10 mouse cellular contexts compared by ENCODE assay signal in genomic region chr10:80697812-80698211, GRCm38 (mm10). TPM values are rescaled to one million over a fixed set of nuclear protein-coding genes. Genes with fewer than 3 reads are reported as not detected.
DNase-seq lines count a peak whose midpoint lies in the region; ATAC-seq and TF ChIP-seq lines count a peak whose summit lies in the region.
"Had no signal": no experiment of that assay in that cellular context is flagged by ENCODE, and none has a peak within 500 bp of the region (broad histone marks: within the 10 kb centered on the region; RNA-seq: fewer than 3 reads in every experiment).

No protein-coding gene starts in this region.

- peak; percentile 97 for TF ChIP-seq EP300 in liver, embryonic 14.5 days (IDR thresholded peaks at IDR 0.05; ENCODE audit: low read depth)

- no peak for TF ChIP-seq POLR2A in brain, embryonic 14.5 days (IDR thresholded peaks at IDR 0.05; ENCODE audit: borderline replicate concordance, extremely low read depth, insufficient read depth, insufficient read length, poor library complexity, severe bottlenecking)

- no peak overlapping the region for H3K4me2 ChIP-seq in hindbrain, postnatal 0 days (ENCODE audit: low read depth, low read length)
- H3K4me2 ChIP-seq in liver, embryonic 14.5 days (ENCODE audit: low read depth) = peak overlapping the region; percentile 74
- H3K4me2 ChIP-seq: hindbrain, embryonic 12.5 days; limb, embryonic 15.5 days; midbrain, embryonic 12.5 days had no signal

- H3K36me3 ChIP-seq in hindbrain, embryonic 10.5 days = peaks cover 41% of the 10 kb centered on the region
- H3K36me3 ChIP-seq in hindbrain, postnatal 0 days (ENCODE audit: insufficient read depth, low read length) = peaks cover 6% of the 10 kb centered on the region; the same call in 1 of the 2 replicates
- no peaks in the 10 kb centered on the region for H3K36me3 ChIP-seq in liver, embryonic 14.5 days (replicated peaks; ENCODE audit: control insufficient read depth, insufficient read depth, low read depth)

- no peak for TF ChIP-seq CTCF in hindbrain, postnatal 0 days (IDR thresholded peaks at IDR 0.05; ENCODE audit: low read depth)
- TF ChIP-seq CTCF in brain, embryonic 14.5 days (IDR thresholded peaks at IDR 0.05; ENCODE audit: borderline replicate concordance, extremely low read depth, insufficient read depth, insufficient read length) = no peak
- TF ChIP-seq CTCF in liver, embryonic 14.5 days (IDR thresholded peaks at IDR 0.05; ENCODE audit: low read depth) = no peak

- no peaks in the 10 kb centered on the region for H3K9me3 ChIP-seq in hindbrain, embryonic 10.5 days
- H3K9me3 ChIP-seq in hindbrain, postnatal 0 days (ENCODE audit: low read length) = no peaks in the 10 kb centered on the region
- no peaks in the 10 kb centered on the region for H3K9me3 ChIP-seq in liver, embryonic 14.5 days (ENCODE audit: control insufficient read depth, low read length)
- H3K9me3 ChIP-seq: hindbrain, embryonic 12.5 days; limb, embryonic 15.5 days; midbrain, embryonic 12.5 days had no signal

- H3K27ac ChIP-seq in hindbrain, embryonic 10.5 days = peak overlapping the region; percentile 35
- no peak overlapping the region for H3K27ac ChIP-seq in hindbrain, postnatal 0 days
- peak overlapping the region; percentile 87 for H3K27ac ChIP-seq in liver, embryonic 14.5 days
- H3K27ac ChIP-seq: hindbrain, embryonic 12.5 days; limb, embryonic 15.5 days; midbrain, embryonic 12.5 days had no signal

- no peaks in the 10 kb centered on the region for H3K27me3 ChIP-seq in hindbrain, embryonic 10.5 days (ENCODE audit: insufficient read depth, poor library complexity, severe bottlenecking)
- H3K27me3 ChIP-seq in hindbrain, postnatal 0 days (ENCODE audit: insufficient read depth, low read length) = no peaks in the 10 kb centered on the region
- H3K27me3 ChIP-seq in liver, embryonic 14.5 days (ENCODE audit: control insufficient read depth, insufficient read depth, low read length) = no peaks in the 10 kb centered on the region
- H3K27me3 ChIP-seq: hindbrain, embryonic 12.5 days; limb, embryonic 15.5 days; midbrain, embryonic 12.5 days had no signal

- H3K4me1 ChIP-seq in hindbrain, embryonic 10.5 days (replicated peaks) = peaks cover 55% of the 10 kb centered on the region
- 0 out of 2 replicates have a peak, but pooled peaks cover 9% of the 10 kb centered on the region for H3K4me1 ChIP-seq in hindbrain, postnatal 0 days (ENCODE audit: insufficient read depth, low read length)
- H3K4me1 ChIP-seq in liver, embryonic 14.5 days (replicated peaks; ENCODE audit: control insufficient read depth in 2 of 2, insufficient read depth in 2 of 2, low read length in 1 of 2) = peaks cover 66 to 72% of the 10 kb centered on the region in 2 experiments

- 88% methylated on average over 9 of the region's 9 CpGs for WGBS in hindbrain, embryonic 10.5 days
- WGBS in hindbrain, postnatal 0 days = 60% methylated on average over 9 of the region's 9 CpGs
- WGBS in liver, embryonic 14.5 days (ENCODE audit: insufficient replicate concordance) = 12% methylated on average over 9 of the region's 9 CpGs

- no peak for ATAC-seq in hindbrain, postnatal 0 days
- ATAC-seq in liver, embryonic 14.5 days (ENCODE audit: insufficient read depth) = peak; percentile 63
- ATAC-seq in frontal cortex, adult (ENCODE audit: low TSS enrichment) = no peak

- H3K4me3 ChIP-seq in hindbrain, embryonic 10.5 days = no peak overlapping the region
- H3K4me3 ChIP-seq in hindbrain, postnatal 0 days (ENCODE audit: low read length) = no peak overlapping the region
- peak overlapping the region; percentile 31 to 36 for H3K4me3 ChIP-seq in liver, embryonic 14.5 days (ENCODE audit: insufficient read depth in 1 of 2, low read depth in 2 of 2, low read length in 2 of 2)
- H3K4me3 ChIP-seq: hindbrain, embryonic 12.5 days; limb, embryonic 15.5 days; midbrain, embryonic 12.5 days had no signal

- no peak overlapping the region for H3K9ac ChIP-seq in hindbrain, postnatal 0 days (replicated peaks; ENCODE audit: low read length)
- H3K9ac ChIP-seq in liver, embryonic 14.5 days (replicated peaks) = peak overlapping the region; percentile 53
- H3K9ac ChIP-seq: limb, embryonic 15.5 days had no signal

- no peak for DNase-seq in hindbrain, embryonic 10.5 days (ENCODE audit: low spot score)
- no peak for DNase-seq in hindbrain, postnatal 0 days (ENCODE audit: low spot score)
- peak; percentile 66 for DNase-seq in 416B (ENCODE audit: low read depth)
- peak; percentile 40 for DNase-seq in brain, embryonic 14.5 days (ENCODE audit: low read depth)
- peak; percentile 84 to 90 (median 90) for DNase-seq in liver, embryonic 14.5 days (ENCODE audit: low read depth in 3 of 3, low spot score in 3 of 3)
- DNase-seq in natural killer cell, adult 2 months (ENCODE audit: low spot score in 2 of 2) = no peak

RNA-seq across cellular contexts. Expression of gene Mob3a, which starts 4.0 kb away (rescaled TPM):
- 68.8 and 77.2 TPM in 2 replicates for polyA plus RNA-seq in hindbrain, embryonic 10.5 days (2016; fragmentation: Nextera tagmentation; extraction: Ambion mirVana)
- total RNA-seq in hindbrain, postnatal 0 days (2014; rRNA removed) = 68.3 and 76.4 TPM in 2 replicates
- polyA plus RNA-seq in hindbrain, postnatal 0 days (2015; fragmentation: Nextera tagmentation; extraction: Ambion mirVana) = 37.2 and 38.8 TPM in 2 replicates
- polyA plus RNA-seq in brain, embryonic 14.5 days (2012; rRNA removed) = 36.9 and 47.3 TPM in 2 replicates
- polyA plus RNA-seq in liver, embryonic 14.5 days (2012; rRNA removed) = 13.0 and 15.8 TPM in 2 replicates
- 14.2 and 16.0 TPM in 2 replicates for polyA plus RNA-seq in liver, embryonic 14.5 days (2014; fragmentation: Nextera tagmentation; extraction: Ambion mirVana)

RNA-seq across cellular contexts. Expression of gene Izumo4, which starts 4.2 kb away (rescaled TPM):
- 13.7 and 18.7 TPM in 2 replicates for polyA plus RNA-seq in hindbrain, embryonic 10.5 days (2016; fragmentation: Nextera tagmentation; extraction: Ambion mirVana)
- total RNA-seq in hindbrain, postnatal 0 days (2014; rRNA removed) = 31.1 and 31.6 TPM in 2 replicates
- polyA plus RNA-seq in hindbrain, postnatal 0 days (2015; fragmentation: Nextera tagmentation; extraction: Ambion mirVana) = 46.7 and 52.2 TPM in 2 replicates
- polyA plus RNA-seq in brain, embryonic 14.5 days (2012; rRNA removed) = 47.6 and 70.2 TPM in 2 replicates
- 9.9 and 11.3 TPM in 2 replicates for polyA plus RNA-seq in liver, embryonic 14.5 days (2012; rRNA removed)
- 4.0 and 6.0 TPM in 2 replicates for polyA plus RNA-seq in liver, embryonic 14.5 days (2014; fragmentation: Nextera tagmentation; extraction: Ambion mirVana)

RNA-seq across cellular contexts. Expression of gene Mknk2, which starts 19.9 kb away (rescaled TPM):
- 93.2 and 97.8 TPM in 2 replicates for polyA plus RNA-seq in hindbrain, embryonic 10.5 days (2016; fragmentation: Nextera tagmentation; extraction: Ambion mirVana)
- total RNA-seq in hindbrain, postnatal 0 days (2014; rRNA removed) = 84.5 and 95.4 TPM in 2 replicates
- 38.2 and 40.5 TPM in 2 replicates for polyA plus RNA-seq in hindbrain, postnatal 0 days (2015; fragmentation: Nextera tagmentation; extraction: Ambion mirVana)
- 96.9 and 115 TPM in 2 replicates for polyA plus RNA-seq in brain, embryonic 14.5 days (2012; rRNA removed)
- polyA plus RNA-seq in liver, embryonic 14.5 days (2012; rRNA removed) = 59.7 and 69.1 TPM in 2 replicates
- polyA plus RNA-seq in liver, embryonic 14.5 days (2014; fragmentation: Nextera tagmentation; extraction: Ambion mirVana) = 58.7 and 74.3 TPM in 2 replicates

RNA-seq across cellular contexts. Expression of gene Btbd2, which starts 40.9 kb away (rescaled TPM):
- polyA plus RNA-seq in hindbrain, embryonic 10.5 days (2016; fragmentation: Nextera tagmentation; extraction: Ambion mirVana) = 77.0 and 77.1 TPM in 2 replicates
- total RNA-seq in hindbrain, postnatal 0 days (2014; rRNA removed) = 209 and 213 TPM in 2 replicates
- polyA plus RNA-seq in hindbrain, postnatal 0 days (2015; fragmentation: Nextera tagmentation; extraction: Ambion mirVana) = 81.9 and 82.8 TPM in 2 replicates
- 91.9 and 113 TPM in 2 replicates for polyA plus RNA-seq in brain, embryonic 14.5 days (2012; rRNA removed)
- polyA plus RNA-seq in liver, embryonic 14.5 days (2012; rRNA removed) = 8.2 and 11.3 TPM in 2 replicates
- 8.6 and 12.0 TPM in 2 replicates for polyA plus RNA-seq in liver, embryonic 14.5 days (2014; fragmentation: Nextera tagmentation; extraction: Ambion mirVana)

RNA-seq across cellular contexts. Expression of gene Ap3d1, which starts 44.3 kb away (rescaled TPM):
- polyA plus RNA-seq in hindbrain, embryonic 10.5 days (2016; fragmentation: Nextera tagmentation; extraction: Ambion mirVana) = 59.9 and 65.8 TPM in 2 replicates
- 195 and 201 TPM in 2 replicates for total RNA-seq in hindbrain, postnatal 0 days (2014; rRNA removed)
- polyA plus RNA-seq in hindbrain, postnatal 0 days (2015; fragmentation: Nextera tagmentation; extraction: Ambion mirVana) = 99.2 and 99.7 TPM in 2 replicates
- 155 and 176 TPM in 2 replicates for polyA plus RNA-seq in brain, embryonic 14.5 days (2012; rRNA removed)
- polyA plus RNA-seq in liver, embryonic 14.5 days (2012; rRNA removed) = 24.5 and 26.2 TPM in 2 replicates
- polyA plus RNA-seq in liver, embryonic 14.5 days (2014; fragmentation: Nextera tagmentation; extraction: Ambion mirVana) = 20.1 and 22.4 TPM in 2 replicates

Comparison
In these comparisons a context has a peak if more than half of its experiments do, and no peak if none do; other contexts are left out.
1. DNase-seq: peak in 416B (single experiment), brain, embryonic 14.5 days (single experiment) and liver, embryonic 14.5 days (3 of 3); none in hindbrain, embryonic 10.5 days (single experiment), hindbrain, postnatal 0 days (single experiment) and natural killer cell, adult 2 months (0 of 2).
2. H3K4me3 ChIP-seq: peak in liver, embryonic 14.5 days (2 of 2); none in hindbrain, embryonic 10.5 days (single experiment) and hindbrain, postnatal 0 days (single experiment).